Mouse (Mus musculus): Measurements from ENCODE around the gene Myzap. TPM values are rescaled to one million over a fixed set of nuclear protein-coding genes. Genes with fewer than 3 reads are reported as not detected.
"Not testable (repeated sequence)": the region's sequence is repeated elsewhere in the genome, so short reads cannot be mapped to it uniquely, and the experiment has no call there.

Gene Myzap
- total RNA-seq, 2 experiments from 2014 or later, result 1.7 to 2.3 TPM

GRCm38 (mm10) chr9:71485475-71486094 lies 106.6 kb downstream of the Myzap start, which contains the start of gene Polr2m:
TSS of gene Polr2m (minus strand) at chr9:71485935.
- peak; percentile 94 to 97 for DNase-seq (ENCODE audit: low spot score in 2 of 2)

GRCm38 (mm10) chr9:71484871-71485474 lies 107.2 kb downstream of the Myzap start:
- DNase-seq (ENCODE audit: low spot score in 2 of 2), result no peak

- not testable (repeated sequence) for DNase-seq (ENCODE audit: low spot score in 2 of 2)
Measured at GRCm38 (mm10) chr9:71483872-71484271, 108.3 kb downstream of the Myzap start.

GRCm38 (mm10) chr9:71480305-71480704 lies 111.9 kb downstream of the Myzap start:
- no peak for DNase-seq (ENCODE audit: low spot score in 2 of 2)

- DNase-seq (ENCODE audit: low spot score in 2 of 2), result no peak
Measured at GRCm38 (mm10) chr9:71479413-71479812, 112.7 kb downstream of the Myzap start.

GRCm38 (mm10) chr9:71478596-71478995 lies 113.6 kb downstream of the Myzap start:
- no peak for DNase-seq (ENCODE audit: low spot score in 2 of 2)

GRCm38 (mm10) chr9:71476601-71477000 lies 115.6 kb downstream of the Myzap start:
- DNase-seq (ENCODE audit: low spot score in 2 of 2), result no peak

- no peak for DNase-seq (ENCODE audit: low spot score in 2 of 2)
Measured at GRCm38 (mm10) chr9:71475536-71475935, 116.6 kb downstream of the Myzap start.

- no peak for DNase-seq (ENCODE audit: low spot score in 2 of 2)
Measured at GRCm38 (mm10) chr9:71467434-71467833, 124.7 kb downstream of the Myzap start.

GRCm38 (mm10) chr9:71466111-71466510 lies 126.0 kb downstream of the Myzap start:
- peak in 1 of 2 experiments; percentile 9 for DNase-seq (ENCODE audit: low spot score in 2 of 2)

GRCm38 (mm10) chr9:71463072-71463667 lies 129.0 kb downstream of the Myzap start:
- no peak for DNase-seq (ENCODE audit: low spot score in 2 of 2)

- DNase-seq (ENCODE audit: low spot score in 2 of 2), result no peak
Measured at GRCm38 (mm10) chr9:71456738-71457137, 135.4 kb downstream of the Myzap start.

Other genes starting within 250 kb of the Myzap start
- 100 to 1,000 TPM; 196 to 213 TPM for gene Polr2m, start 106.4 kb downstream of the Myzap start, total RNA-seq (2021)
- gene Cgnl1, start 179.2 kb upstream of the Myzap start, total RNA-seq (2021), result 1 to 10 TPM; 7.4 to 9.6 TPM

Data from left cerebral cortex, adult 18-20 months (tissue).